Mouse (Mus musculus): ENCODE measurements at regions not wholly inside any gene's neighbourhood (a gene's known extent, or its start where the extent isn't known, plus 50 kb on each side); places are given as distances from the start of the nearest gene placed in this dataset.
A peak's percentile ranks its signal among the peaks of the same experiment; 100 is the strongest.
"Not testable (repeated sequence)": the region's sequence is repeated elsewhere in the genome, so short reads cannot be mapped to it uniquely, and the experiment has no call there.

- DNase-seq = no peak
These were observed 178.4 kb downstream of the Tmx1 start for GRCm38 (mm10) chr12:70631281-70631680.

- DNase-seq = peak; percentile 77 to 78
These were observed 180.3 kb downstream of the Tmx1 start for GRCm38 (mm10) chr12:70633194-70633593.

GRCm38 (mm10) chr12:70633622-70634365 is 180.9 kb downstream of the Tmx1 start:
- no peak for DNase-seq

- no peak for DNase-seq
These were observed 183.1 kb downstream of the Tmx1 start for GRCm38 (mm10) chr12:70635997-70636396.

GRCm38 (mm10) chr12:70640186-70640585 is 185.1 kb upstream of the Frmd6 start:
- no peak for DNase-seq

GRCm38 (mm10) chr12:70644910-70645309 is 180.4 kb upstream of the Frmd6 start:
- no peak for DNase-seq

- DNase-seq = no peak
These were observed 179.9 kb upstream of the Frmd6 start for GRCm38 (mm10) chr12:70645407-70645806.

GRCm38 (mm10) chr12:70647516-70647915 is 177.8 kb upstream of the Frmd6 start:
- DNase-seq = no peak

GRCm38 (mm10) chr12:70648179-70648811 is 177.0 kb upstream of the Frmd6 start:
- DNase-seq = no peak

GRCm38 (mm10) chr12:70648812-70649188 is 176.5 kb upstream of the Frmd6 start:
- no peak for DNase-seq

GRCm38 (mm10) chr12:70649691-70650090 is 175.6 kb upstream of the Frmd6 start:
- no peak for DNase-seq

- no peak for DNase-seq
These were observed 174.8 kb upstream of the Frmd6 start for GRCm38 (mm10) chr12:70650470-70650869.

- no peak for DNase-seq
These were observed 172.6 kb upstream of the Frmd6 start for GRCm38 (mm10) chr12:70652751-70653150.

- no peak for DNase-seq
These were observed 171.3 kb upstream of the Frmd6 start for GRCm38 (mm10) chr12:70653971-70654370.

- no peak for DNase-seq
These were observed 170.8 kb upstream of the Frmd6 start for GRCm38 (mm10) chr12:70654546-70654945.

GRCm38 (mm10) chr12:70655411-70655811 is 169.9 kb upstream of the Frmd6 start:
- no peak for DNase-seq

GRCm38 (mm10) chr12:70655900-70656544 is 169.3 kb upstream of the Frmd6 start:
- DNase-seq = no peak

GRCm38 (mm10) chr12:70656805-70657492 is 168.4 kb upstream of the Frmd6 start:
- DNase-seq = no peak

GRCm38 (mm10) chr12:70657493-70657810 is 167.9 kb upstream of the Frmd6 start:
- DNase-seq = no peak

GRCm38 (mm10) chr12:70658106-70658505 is 167.2 kb upstream of the Frmd6 start:
- DNase-seq = no peak

GRCm38 (mm10) chr12:70660388-70660787 is 164.9 kb upstream of the Frmd6 start:
- no peak for DNase-seq

GRCm38 (mm10) chr12:70668158-70668557 is 157.2 kb upstream of the Frmd6 start:
- DNase-seq = not testable (repeated sequence)

- no peak for DNase-seq
These were observed 153.2 kb upstream of the Frmd6 start for GRCm38 (mm10) chr12:70672115-70672514.

GRCm38 (mm10) chr12:70673188-70673587 is 152.1 kb upstream of the Frmd6 start:
- no peak for DNase-seq
